In the genomic region with DNA sequence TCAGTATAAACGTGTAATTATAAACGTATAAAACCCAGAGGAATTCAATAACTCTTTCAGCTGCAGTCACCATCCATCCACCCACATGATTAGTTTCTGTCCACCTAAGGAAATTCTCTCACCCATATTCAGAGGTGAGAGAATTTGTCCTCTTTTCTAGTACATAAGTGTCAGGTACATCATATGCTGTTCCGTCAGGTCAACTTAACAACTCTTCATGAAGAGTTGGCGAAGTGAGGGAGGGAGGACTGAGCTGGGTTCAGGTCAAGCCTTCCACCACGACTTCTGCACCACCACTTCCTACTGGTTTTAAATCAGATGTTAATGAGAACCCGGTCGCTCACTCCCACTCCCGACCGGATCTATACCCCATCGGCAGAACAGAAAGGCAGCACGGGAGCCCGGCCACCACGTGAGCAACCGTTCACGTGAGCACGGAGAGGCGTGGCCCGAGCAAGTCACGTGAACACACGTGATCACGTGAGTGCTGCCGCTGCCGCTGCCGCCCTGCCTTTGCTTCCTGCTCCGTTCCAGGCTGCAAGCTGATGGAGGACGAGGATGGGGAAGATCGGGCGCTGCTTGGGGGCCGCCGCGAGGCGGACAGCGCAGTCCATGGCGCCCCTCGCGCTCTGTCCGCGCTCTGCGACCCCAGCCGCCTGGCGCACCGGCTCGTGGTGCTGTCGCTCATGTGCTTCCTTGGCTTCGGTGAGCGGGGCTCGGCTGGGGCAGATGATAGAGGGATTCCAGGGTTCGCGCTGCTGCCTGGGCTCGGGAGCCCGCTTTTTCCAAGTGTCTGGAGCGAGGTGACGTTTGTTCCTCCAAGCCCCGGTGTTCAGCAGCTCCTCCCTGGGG, we compare ENCODE assay signal across 8 mouse cellular contexts. TPM values are rescaled to one million over a fixed set of nuclear protein-coding genes. Genes with fewer than 3 reads are reported as not detected.
DNase-seq lines count a peak whose midpoint lies in the region; ATAC-seq and TF ChIP-seq lines count a peak whose summit lies in the region.

A gene (plus strand): TSS at position 469 of the 852 bp plus-strand sequence.

- no peaks in the 10 kb centered on the region for H3K27me3 ChIP-seq in kidney, embryonic 14.5 days (ENCODE audit: control insufficient read depth, insufficient read depth, low read length)

- 4% methylated on average over 54 of the region's 54 CpGs for WGBS in kidney, embryonic 14.5 days

- peak within 1 kb of the TSS; percentile 84 for H3K4me2 ChIP-seq in kidney, embryonic 14.5 days (replicated peaks; ENCODE audit: low read depth, low read length)

- DNase-seq in A20 (ENCODE audit: low read depth, low spot score) (peak; percentile 96), liver (peak; percentile 93)
- peak; percentile 54 to 61 for DNase-seq in heart, adult 9 months (ENCODE audit: low spot score in 2 of 2)
- DNase-seq in spleen, postnatal 4 days (ENCODE audit: low spot score in 2 of 2), result peak; percentile 82 to 89

- H3K4me3 ChIP-seq in bone marrow macrophage, adult 2 months (ENCODE audit: insufficient read depth, low read length), result peak within 1 kb of the TSS; percentile 84
- peak within 1 kb of the TSS; percentile 89 for H3K4me3 ChIP-seq in embryonic fibroblast, embryonic 13.5 days (ENCODE audit: insufficient read depth, low read length)
- H3K4me3 ChIP-seq in kidney, embryonic 14.5 days (ENCODE audit: low read length), result peak within 1 kb of the TSS; percentile 80

- 0 out of 2 replicates have a peak, but pooled peaks have one; percentile 18 for TF ChIP-seq POLR2A in bone marrow macrophage, adult 2 months (IDR thresholded peaks at IDR 0.05; ENCODE audit: borderline replicate concordance, low read depth, low read length)
- peak; percentile 87 for TF ChIP-seq POLR2A in embryonic fibroblast, embryonic 13.5 days (IDR thresholded peaks at IDR 0.05; ENCODE audit: low read depth, low read length)

- ATAC-seq in kidney, embryonic 14.5 days (ENCODE audit: low FRiP score, low TSS enrichment), result peak; percentile 92
- ATAC-seq in monocyte, adult 5-6 weeks (replicated peaks; ENCODE audit: insufficient number of reproducible peaks, low FRiP score, low TSS enrichment, poor library complexity, severe bottlenecking), result peak; percentile 91

- no peak for TF ChIP-seq CTCF in bone marrow macrophage, adult 2 months (IDR thresholded peaks at IDR 0.05; ENCODE audit: low read depth, low read length)
- no peak for TF ChIP-seq CTCF in embryonic fibroblast, embryonic 13.5 days (IDR thresholded peaks at IDR 0.05; ENCODE audit: borderline replicate concordance, insufficient read depth, low read length)

- H3K9me3 ChIP-seq in kidney, embryonic 14.5 days (ENCODE audit: control insufficient read depth, low read length), result no peaks in the 10 kb centered on the region

- peak within 1 kb of the TSS; percentile 89 for H3K27ac ChIP-seq in bone marrow macrophage, adult 2 months (ENCODE audit: insufficient read depth, low read depth, low read length)
- H3K27ac ChIP-seq in embryonic fibroblast, embryonic 13.5 days (ENCODE audit: insufficient read depth, low read length), result peak within 1 kb of the TSS; percentile 9; the same call in 1 of the 2 replicates
- no peak within 1 kb of the TSS for H3K27ac ChIP-seq in kidney, embryonic 14.5 days (ENCODE audit: low read depth, low read length)

- peaks cover 7% of the 10 kb centered on the region; the same call in 1 of the 2 replicates for H3K36me3 ChIP-seq in kidney, embryonic 14.5 days (ENCODE audit: control insufficient read depth, insufficient read depth, low read length)

- peaks cover 21% of the 10 kb centered on the region for H3K4me1 ChIP-seq in bone marrow macrophage, adult 2 months (ENCODE audit: control insufficient read depth, insufficient read depth, low read length)
- no peaks in the 10 kb centered on the region for H3K4me1 ChIP-seq in embryonic fibroblast, embryonic 13.5 days (ENCODE audit: control insufficient read depth, insufficient read depth, low read length)
- H3K4me1 ChIP-seq in kidney, embryonic 14.5 days (ENCODE audit: control insufficient read depth, insufficient read depth, low read length), result peaks cover 3% of the 10 kb centered on the region; the same call in 1 of the 2 replicates

- peak within 1 kb of the TSS; percentile 76 for H3K9ac ChIP-seq in kidney, embryonic 14.5 days (ENCODE audit: low read depth, low read length)

RNA-seq across cellular contexts. Expression of the gene that starts here (rescaled TPM):
- 231 and 232 TPM in 2 replicates for polyA plus RNA-seq in bone marrow macrophage, adult 2 months (2012; ENCODE audit: insufficient read depth, insufficient read length, missing spikeins)
- polyA plus RNA-seq in embryonic fibroblast, embryonic 13.5 days (2011; ENCODE audit: insufficient read length, low read depth, missing spikeins), result 126 and 128 TPM in 2 replicates
- 53.6 and 82.5 TPM in 2 replicates for polyA plus RNA-seq in kidney, embryonic 14.5 days (2014; fragmentation: Nextera tagmentation; extraction: Ambion mirVana)
- 173 to 236 TPM (median 206 TPM) in 3 replicates for total RNA-seq in monocyte, adult 5-6 weeks (2017)
